Mouse (Mus musculus): ENCODE measurements at regions not wholly inside any gene's neighbourhood (a gene's known extent, or its start where the extent isn't known, plus 50 kb on each side); places are given as distances from the start of the nearest gene placed in this dataset.

DNA sequence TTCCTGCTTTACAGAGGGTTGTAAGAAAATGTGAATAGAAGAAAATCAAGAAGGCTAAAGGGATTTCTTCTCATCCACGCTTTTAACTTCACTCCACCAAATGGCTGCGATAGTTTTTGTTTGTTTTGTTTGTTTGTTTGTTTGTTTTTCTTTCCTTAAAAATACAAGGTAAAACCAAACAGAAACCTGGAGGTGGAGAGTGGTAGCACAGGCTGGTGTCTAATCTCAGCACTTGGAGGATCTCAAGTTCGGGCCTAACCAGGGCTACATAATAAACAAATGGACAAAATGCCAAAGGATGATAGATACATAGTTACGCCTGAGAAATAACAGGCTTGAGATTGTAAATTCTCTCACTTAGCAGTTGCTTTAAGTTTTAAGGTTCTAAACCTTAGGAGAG, 50.8 kb upstream of the Mboat1 start:
- TF ChIP-seq POLR2A (IDR thresholded peaks at IDR 0.05; ENCODE audit: borderline replicate concordance, extremely low read depth, low read depth, low read length) (no peak), CTCF (IDR thresholded peaks at IDR 0.05; ENCODE audit: insufficient read depth, low read length) (no peak)
